ENCODE assay signal across 7 mouse cellular contexts in the genomic region with DNA sequence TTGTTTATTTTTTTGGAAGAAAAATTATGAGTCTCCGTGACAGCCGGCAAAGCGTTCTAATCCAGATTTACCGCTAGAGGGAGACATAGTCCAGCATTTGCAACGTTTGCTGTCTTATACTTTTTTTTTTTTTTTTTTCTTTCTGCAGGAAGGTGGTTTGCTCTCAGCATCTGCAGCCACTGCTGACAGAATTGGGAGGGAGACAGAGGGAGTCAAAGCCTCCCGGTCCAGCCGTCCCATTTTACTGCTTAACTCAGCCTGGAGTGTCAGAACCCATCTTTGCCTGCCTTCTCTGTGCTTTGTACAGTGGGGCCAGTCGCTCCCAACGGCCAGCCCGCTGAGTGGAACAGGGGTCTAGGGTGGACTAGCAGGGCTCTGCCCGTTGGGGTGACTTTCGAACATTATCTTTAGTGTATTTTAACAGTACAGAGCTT. TPM values are rescaled to one million over a fixed set of nuclear protein-coding genes. Genes with fewer than 3 reads are reported as not detected.
DNase-seq lines count a peak whose midpoint lies in the region; ATAC-seq and TF ChIP-seq lines count a peak whose summit lies in the region.

A gene (plus strand): TSS at position 121 of the 434 bp plus-strand sequence.

- under 1% methylated on average over 12 of the region's 12 CpGs for WGBS in forebrain, embryonic 15.5 days
- under 1% methylated on average over 12 of the region's 12 CpGs for WGBS in hindbrain, embryonic 14.5 days

- CTCF ChIA-PET in Patski (lab: Charles Lee) = interaction anchor here (1.0 to 1.3 kb wide), 2 partner anchors 8 to 10 kb away, joined by 5 read pairs; no protein-coding TSS in a partner anchor

- peak within 1 kb of the TSS; percentile 76 for H3K27ac ChIP-seq in forebrain, embryonic 15.5 days (replicated peaks)
- peak within 1 kb of the TSS; percentile 80 for H3K27ac ChIP-seq in hindbrain, embryonic 14.5 days

- H3K4me3 ChIP-seq in forebrain, embryonic 15.5 days = peak within 1 kb of the TSS; percentile 75
- peak within 1 kb of the TSS; percentile 70 for H3K4me3 ChIP-seq in hindbrain, embryonic 14.5 days (replicated peaks; ENCODE audit: low read length)

- POLR2A ChIA-PET in Patski (lab: Charles Lee) = no interaction called here

- peak within 1 kb of the TSS; percentile 74 for H3K9ac ChIP-seq in forebrain, embryonic 15.5 days (replicated peaks)
- peak within 1 kb of the TSS; percentile 86 for H3K9ac ChIP-seq in hindbrain, embryonic 14.5 days

- in situ Hi-C loops in Patski (cut with MboI; ENCODE audit: low pct_unique_long_range_greater_than_20kb) = no loop called here

- peaks cover 20% of the 10 kb centered on the region for H3K4me1 ChIP-seq in forebrain, embryonic 15.5 days
- 0 out of 2 replicates have a peak, but pooled peaks cover 6% of the 10 kb centered on the region for H3K4me1 ChIP-seq in hindbrain, embryonic 14.5 days (replicated peaks; ENCODE audit: control insufficient read depth, insufficient read depth, low read length)

- H3K27me3 ChIP-seq in Patski = peaks cover 30% of the 10 kb centered on the region
- H3K27me3 ChIP-seq in forebrain, embryonic 15.5 days = no peaks in the 10 kb centered on the region
- no peaks in the 10 kb centered on the region for H3K27me3 ChIP-seq in hindbrain, embryonic 14.5 days (ENCODE audit: control insufficient read depth, insufficient read depth, low read length)

- ATAC-seq in Patski = peak; percentile 29
- ATAC-seq in forebrain, embryonic 15.5 days (replicated peaks) = peak; percentile 36; the same call in 1 of the 2 replicates
- peak; percentile 64 for ATAC-seq in hindbrain, embryonic 14.5 days (ENCODE audit: low FRiP score)

- TF ChIP-seq CTCF in Patski (IDR thresholded peaks at IDR 0.05) = peak; percentile 69

- no peaks in the 10 kb centered on the region for H3K9me3 ChIP-seq in forebrain, embryonic 15.5 days
- H3K9me3 ChIP-seq in hindbrain, embryonic 14.5 days (ENCODE audit: control insufficient read depth, low read length) = no peaks in the 10 kb centered on the region

- no peaks in the 10 kb centered on the region for H3K36me3 ChIP-seq in forebrain, embryonic 15.5 days
- no peaks in the 10 kb centered on the region for H3K36me3 ChIP-seq in hindbrain, embryonic 14.5 days (replicated peaks; ENCODE audit: control insufficient read depth, insufficient read depth)

- peak within 1 kb of the TSS; percentile 85 for H3K4me2 ChIP-seq in forebrain, embryonic 15.5 days (replicated peaks)
- peak within 1 kb of the TSS; percentile 81 for H3K4me2 ChIP-seq in hindbrain, embryonic 14.5 days (replicated peaks)

- peak; percentile 43 for DNase-seq in Patski (ENCODE audit: low read depth, low spot score)
- DNase-seq in cerebellum, adult 18-20 months = peak; percentile 38 to 48
- peak; percentile 92 for DNase-seq in hindbrain, embryonic 14.5 days (ENCODE audit: low spot score)
- DNase-seq in layer of hippocampus, postnatal 36 days = peak; percentile 58 to 61
- DNase-seq in lung, postnatal 4 days = peak; percentile 24 to 50
- DNase-seq in right cerebral cortex, postnatal 10 days (ENCODE audit: low spot score in 2 of 2) = peak; percentile 68 to 72

RNA-seq across cellular contexts. Expression of the gene that starts here (rescaled TPM):
- polyA plus RNA-seq in Patski (2021) = 0.36 TPM
- 35.9 and 39.2 TPM in 2 replicates for polyA plus RNA-seq in forebrain, embryonic 15.5 days (2015; fragmentation: Nextera tagmentation; extraction: Ambion mirVana)
- 46.9 and 53.4 TPM in 2 replicates for polyA plus RNA-seq in hindbrain, embryonic 14.5 days (2014; fragmentation: Nextera tagmentation; extraction: Ambion mirVana)
- total RNA-seq in layer of hippocampus, postnatal 36 days (2021) = 10 to 100 TPM; 48.4 to 49.7 TPM

Comparison
In these comparisons a context has a peak if more than half of its experiments do, and no peak if none do; other contexts are left out.
1. Peak in every context shown above with its lines: DNase-seq, ATAC-seq, H3K4me3 ChIP-seq and H3K27ac ChIP-seq.
2. RNA of the gene that starts here (polyA plus RNA-seq): 46.9 to 53.4 TPM in hindbrain, embryonic 14.5 days and 35.9 to 39.2 TPM in forebrain, embryonic 15.5 days; 0.36 TPM in Patski (single experiment); every median in the first group is over 10 times any median in the second.
3. Peak in DNase-seq and ATAC-seq in Patski; RNA of the gene not detected or under 1 TPM.
4. DNase-seq: peak in every context shown above with its lines; median percentile 92 in hindbrain, embryonic 14.5 days; 70 in right cerebral cortex, postnatal 10 days; 60 in layer of hippocampus, postnatal 36 days; 43 in Patski; 43 in cerebellum, adult 18-20 months; 37 in lung, postnatal 4 days.